ENCODE assay signal across 10 mouse cellular contexts in the genomic region with DNA sequence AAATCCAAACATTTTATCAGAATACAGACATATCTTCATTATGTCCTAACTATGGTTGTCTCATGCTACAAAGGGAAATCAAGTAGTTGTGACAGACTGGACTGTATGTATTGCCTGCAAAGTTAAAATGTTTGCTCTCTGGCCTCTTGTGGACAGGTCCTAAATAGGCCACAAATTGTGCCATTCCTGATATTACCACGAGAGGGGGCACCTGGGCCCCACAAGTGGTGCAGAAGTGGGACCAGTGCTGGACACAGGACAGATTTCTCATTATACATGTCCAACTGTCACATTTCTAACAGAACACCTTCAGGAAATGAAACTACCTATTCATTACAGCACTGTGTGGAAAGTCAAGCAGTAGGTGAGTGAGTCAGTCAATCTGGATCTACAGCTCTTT. TPM values are rescaled to one million over a fixed set of nuclear protein-coding genes. Genes with fewer than 3 reads are reported as not detected.
A peak's percentile ranks its signal among the peaks of the same experiment; 100 is the strongest.
DNase-seq lines count a peak whose midpoint lies in the region; ATAC-seq and TF ChIP-seq lines count a peak whose summit lies in the region.
"Had no signal": no experiment of that assay in that cellular context is flagged by ENCODE, and none has a peak within 500 bp of the region (broad histone marks: within the 10 kb centered on the region; RNA-seq: fewer than 3 reads in every experiment).

No protein-coding gene starts in this region.

- TF ChIP-seq CTCF in testis, adult 2 months (IDR thresholded peaks at IDR 0.05; ENCODE audit: control insufficient read depth, insufficient read depth, insufficient replicate concordance, low read depth, low read length) = peak; percentile 39; the same call in 1 of the 2 replicates

- H3K9me3 ChIP-seq in forebrain, embryonic 10.5 days = no peaks in the 10 kb centered on the region
- no peaks in the 10 kb centered on the region for H3K9me3 ChIP-seq in forebrain, embryonic 12.5 days
- no peaks in the 10 kb centered on the region for H3K9me3 ChIP-seq in stomach, embryonic 16.5 days (replicated peaks; ENCODE audit: control insufficient read depth, low read length)
- H3K9me3 ChIP-seq: neural tube, embryonic 13.5 days had no signal

- H3K4me3 ChIP-seq in forebrain, embryonic 10.5 days = no peak overlapping the region
- H3K4me3 ChIP-seq in forebrain, embryonic 12.5 days (replicated peaks) = no peak overlapping the region
- no peak overlapping the region for H3K4me3 ChIP-seq in testis, adult 2 months (ENCODE audit: control insufficient read depth, low read depth, low read length)
- H3K4me3 ChIP-seq in stomach, embryonic 16.5 days (replicated peaks; ENCODE audit: low read length) = no peak overlapping the region
- H3K4me3 ChIP-seq: neural tube, embryonic 13.5 days had no signal

- no peak overlapping the region for H3K27ac ChIP-seq in forebrain, embryonic 10.5 days
- H3K27ac ChIP-seq in forebrain, embryonic 12.5 days = no peak overlapping the region
- H3K27ac ChIP-seq in testis, adult 2 months (ENCODE audit: control insufficient read depth, insufficient read depth, low read depth, low read length) = no peak overlapping the region
- H3K27ac ChIP-seq in stomach, embryonic 16.5 days (ENCODE audit: low read length) = no peak overlapping the region
- H3K27ac ChIP-seq: neural tube, embryonic 13.5 days had no signal

- 54% methylated on average over 1 of the region's 1 CpGs for WGBS in forebrain, embryonic 10.5 days
- 37% methylated on average over 1 of the region's 1 CpGs for WGBS in forebrain, embryonic 12.5 days
- 24% methylated on average over 1 of the region's 1 CpGs for whole genome bisulfite sequencing in stomach, embryonic 16.5 days

- no peak for ATAC-seq in forebrain, embryonic 12.5 days (ENCODE audit: low FRiP score)
- ATAC-seq in common myeloid progenitor, adult 5-6 weeks (replicated peaks; ENCODE audit: low read depth, poor library complexity, severe bottlenecking) = peak; percentile 77
- ATAC-seq in hematopoietic stem cell, adult 5-6 weeks (replicated peaks in 1 of 2; ENCODE audit: insufficient read depth in 1 of 2, low FRiP score in 2 of 2, low TSS enrichment in 1 of 2, low read depth in 1 of 2, poor library complexity in 2 of 2, severe bottlenecking in 2 of 2) = peak; percentile 61 to 65; a peak in 3 of 4 replicates
- ATAC-seq in stomach, embryonic 16.5 days (ENCODE audit: insufficient read depth, low FRiP score) = peak; percentile 56; the same call in 1 of the 2 replicates

- no peak overlapping the region for H3K9ac ChIP-seq in forebrain, embryonic 12.5 days
- no peak overlapping the region for H3K9ac ChIP-seq in stomach, embryonic 16.5 days (ENCODE audit: low read length)
- H3K9ac ChIP-seq: neural tube, embryonic 13.5 days had no signal

- H3K27me3 ChIP-seq in forebrain, embryonic 10.5 days (ENCODE audit: poor library complexity, severe bottlenecking) = no peaks in the 10 kb centered on the region
- H3K27me3 ChIP-seq in forebrain, embryonic 12.5 days = no peaks in the 10 kb centered on the region
- no peaks in the 10 kb centered on the region for H3K27me3 ChIP-seq in testis, adult 2 months (ENCODE audit: control insufficient read depth, insufficient read depth, low read length)
- H3K27me3 ChIP-seq in stomach, embryonic 16.5 days (ENCODE audit: control insufficient read depth, insufficient read depth, low read length) = no peaks in the 10 kb centered on the region
- H3K27me3 ChIP-seq: neural tube, embryonic 13.5 days had no signal

- H3K4me2 ChIP-seq in forebrain, embryonic 12.5 days = no peak overlapping the region
- H3K4me2 ChIP-seq in stomach, embryonic 16.5 days (ENCODE audit: low read depth, low read length) = no peak overlapping the region
- H3K4me2 ChIP-seq: neural tube, embryonic 13.5 days had no signal

- H3K36me3 ChIP-seq in forebrain, embryonic 10.5 days (replicated peaks) = peaks cover 79% of the 10 kb centered on the region
- H3K36me3 ChIP-seq in forebrain, embryonic 12.5 days (replicated peaks) = peaks cover 55% of the 10 kb centered on the region
- peaks cover 2% of the 10 kb centered on the region; the same call in 1 of the 2 replicates for H3K36me3 ChIP-seq in testis, adult 2 months (ENCODE audit: control insufficient read depth, insufficient read depth, low read length)
- H3K36me3 ChIP-seq in stomach, embryonic 16.5 days (ENCODE audit: control insufficient read depth, insufficient read depth, low read length) = peaks cover 20% of the 10 kb centered on the region; the same call in 1 of the 2 replicates

- TF ChIP-seq POLR2A in testis, adult 2 months (IDR thresholded peaks at IDR 0.05; ENCODE audit: control insufficient read depth, low read depth, low read length) = no peak

- DNase-seq in forebrain, embryonic 10.5 days (ENCODE audit: extremely low spot score, low spot score) = peak; percentile 29
- no peak for DNase-seq in testis, postnatal 14 days (ENCODE audit: low spot score)
- peak; percentile 58 for DNase-seq in lung, postnatal 25 days (ENCODE audit: low spot score)

- H3K4me1 ChIP-seq in forebrain, embryonic 10.5 days = peaks cover 17% of the 10 kb centered on the region
- peaks cover 12% of the 10 kb centered on the region for H3K4me1 ChIP-seq in forebrain, embryonic 12.5 days
- H3K4me1 ChIP-seq in testis, adult 2 months (ENCODE audit: control insufficient read depth, insufficient read depth, low read length) = 0 out of 2 replicates have a peak, but pooled peaks cover 2% of the 10 kb centered on the region
- H3K4me1 ChIP-seq in stomach, embryonic 16.5 days (ENCODE audit: control insufficient read depth, insufficient read depth, low read length) = peaks cover 14% of the 10 kb centered on the region

RNA-seq across cellular contexts. Expression of gene Rpp38, which starts 5.1 kb away (rescaled TPM):
- polyA plus RNA-seq in forebrain, embryonic 10.5 days (2016; fragmentation: Nextera tagmentation; extraction: Ambion mirVana) = 22.9 and 23.2 TPM in 2 replicates
- 16.8 and 17.6 TPM in 2 replicates for polyA plus RNA-seq in forebrain, embryonic 12.5 days (2016; fragmentation: Nextera tagmentation; extraction: Ambion mirVana)
- polyA plus RNA-seq in testis, adult 2 months (2012; rRNA removed) = 18.4 and 21.0 TPM in 2 replicates
- total RNA-seq in common myeloid progenitor, adult 5-6 weeks (2017) = 8.6 and 15.4 TPM in 2 replicates
- total RNA-seq in hematopoietic stem cell, adult 5-6 weeks (2017) = 10.3 and 14.8 TPM in 2 replicates
- 21.1 and 22.0 TPM in 2 replicates for polyA plus RNA-seq in stomach, embryonic 16.5 days (2015; fragmentation: Nextera tagmentation; extraction: Ambion mirVana)

RNA-seq across cellular contexts. Expression of gene Acbd7, which starts 8.6 kb away (rescaled TPM):
- polyA plus RNA-seq in forebrain, embryonic 10.5 days (2016; fragmentation: Nextera tagmentation; extraction: Ambion mirVana) = 0.32 TPM in 1 of 2 replicates, not detected in the other
- polyA plus RNA-seq in forebrain, embryonic 12.5 days (2016; fragmentation: Nextera tagmentation; extraction: Ambion mirVana) = 0.69 and 1.2 TPM in 2 replicates
- 0.33 and 20.7 TPM in 2 replicates for polyA plus RNA-seq in testis, adult 2 months (2012; rRNA removed)
- total RNA-seq in common myeloid progenitor, adult 5-6 weeks (2017) = 1.7 TPM in 1 of 2 replicates, not detected in the other
- not detected in 2 replicates for total RNA-seq in hematopoietic stem cell, adult 5-6 weeks (2017)
- 0.96 and 1.1 TPM in 2 replicates for polyA plus RNA-seq in stomach, embryonic 16.5 days (2015; fragmentation: Nextera tagmentation; extraction: Ambion mirVana)
- polyA plus RNA-seq: large intestine, adult 2 months had no signal

RNA-seq across cellular contexts. Expression of gene Nmt2, which starts 43.3 kb away (rescaled TPM):
- polyA plus RNA-seq in forebrain, embryonic 10.5 days (2016; fragmentation: Nextera tagmentation; extraction: Ambion mirVana) = 63.6 and 64.1 TPM in 2 replicates
- 64.2 and 66.9 TPM in 2 replicates for polyA plus RNA-seq in forebrain, embryonic 12.5 days (2016; fragmentation: Nextera tagmentation; extraction: Ambion mirVana)
- 24.0 and 25.3 TPM in 2 replicates for polyA plus RNA-seq in testis, adult 2 months (2012; rRNA removed)
- total RNA-seq in common myeloid progenitor, adult 5-6 weeks (2017) = 38.6 and 41.7 TPM in 2 replicates
- 40.7 and 51.9 TPM in 2 replicates for total RNA-seq in hematopoietic stem cell, adult 5-6 weeks (2017)
- 36.7 and 39.3 TPM in 2 replicates for polyA plus RNA-seq in stomach, embryonic 16.5 days (2015; fragmentation: Nextera tagmentation; extraction: Ambion mirVana)
